Mouse (Mus musculus) left cerebral cortex, adult 2 months (tissue): ENCODE measurements at regions not wholly inside any gene's neighbourhood (a gene's known extent, or its start where the extent isn't known, plus 50 kb on each side); places are given as distances from the start of the nearest gene placed in this dataset.

ENCODE experiments used
- DNase-seq, 2 experiments: peaks; one replicate each; pipeline ENCODE4 v3.0.0; 2021 to 2022; ENCODE audit warnings: low spot score in 2 of 2, mixed read lengths in 1 of 2; ENCODE audit errors: extremely low spot score in 1 of 2
- H3K27ac ChIP-seq: fragments of 200-600 bp; 2 replicates; pipeline ENCODE4 v1.8.1; 2022
- H3K4me3 ChIP-seq: fragments of 200-600 bp; 2 replicates; pipeline ENCODE4 v1.8.1; 2022
- CTCF ChIP-seq: fragments of 200-600 bp; IDR thresholded peaks from 2 replicates; pipeline ENCODE4 v1.8.1; 2022; ENCODE audit warnings: antibody characterized with exemption, mild to moderate bottlenecking, moderate library complexity
- intact Hi-C: fragments of 180-260 bp; cut with DNase I; formaldehyde crosslinking; loops from one replicate; pipeline ENCODE4 v1.15.1; 2025

DNA sequence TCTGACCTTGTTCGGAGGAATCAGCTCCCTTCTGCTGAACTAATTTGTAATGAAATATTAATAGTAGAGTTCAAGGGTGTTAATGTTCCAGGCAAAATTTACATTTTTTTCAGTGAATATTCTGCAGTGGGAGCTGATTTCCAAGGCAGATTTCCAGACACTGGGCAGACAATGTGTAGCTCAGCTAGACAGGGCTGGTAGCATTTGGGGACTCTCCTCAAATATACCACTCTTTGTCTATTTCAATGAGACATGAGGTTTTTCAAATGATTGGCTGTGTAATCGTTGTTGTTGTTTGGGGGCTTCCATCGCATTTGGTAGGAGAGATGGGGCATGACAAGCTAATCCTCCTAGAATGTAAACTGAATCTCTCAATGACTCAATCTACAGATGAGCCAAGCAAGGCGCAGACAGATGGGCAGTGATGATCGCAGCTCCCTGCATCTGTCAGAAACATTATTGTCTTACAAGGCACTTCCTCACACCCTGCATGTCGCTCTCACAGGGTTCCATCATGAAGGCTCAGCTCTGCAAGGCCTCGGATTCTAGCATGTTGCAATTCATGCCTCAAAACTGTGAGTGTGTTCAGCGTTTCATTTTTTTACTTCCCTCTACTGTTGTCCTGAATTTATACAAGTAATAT is 241.7 kb upstream of the Akirin2 start:
- TF ChIP-seq CTCF = no peak

GRCm38 (mm10) chr4:34310061-34310642 is 240.6 kb upstream of the Akirin2 start:
- Histone ChIP-seq H3K27ac (no peak overlapping the region), H3K4me3 (no peak overlapping the region)
- no peak for DNase-seq
- no peak for TF ChIP-seq CTCF
- intact Hi-C loops = loop anchor here (10.0 kb wide), 2 partner anchors 575 to 785 kb away; no protein-coding TSS in a partner anchor

More for the DNA sequence above, 241.7 kb upstream of the Akirin2 start:
- Histone ChIP-seq H3K4me3 (no peak overlapping the region), H3K27ac (no peak overlapping the region)
- intact Hi-C loops = no loop called here
- DNase-seq = no peak

- H3K27ac ChIP-seq = peak overlapping the region; percentile 82
- TF ChIP-seq CTCF = no peak
- H3K4me3 ChIP-seq = no peak overlapping the region
- no peak for DNase-seq
- intact Hi-C loops = loop anchor here (10.0 kb wide), 2 partner anchors 581 to 791 kb away; no protein-coding TSS in a partner anchor
These were observed 234.9 kb upstream of the Akirin2 start for GRCm38 (mm10) chr4:34315848-34316247.

GRCm38 (mm10) chr4:34322841-34323240 is 227.9 kb upstream of the Akirin2 start:
- Histone ChIP-seq H3K27ac (no peak overlapping the region), H3K4me3 (no peak overlapping the region)
- DNase-seq = no peak
- TF ChIP-seq CTCF = no peak
- intact Hi-C loops = no loop called here

DNA sequence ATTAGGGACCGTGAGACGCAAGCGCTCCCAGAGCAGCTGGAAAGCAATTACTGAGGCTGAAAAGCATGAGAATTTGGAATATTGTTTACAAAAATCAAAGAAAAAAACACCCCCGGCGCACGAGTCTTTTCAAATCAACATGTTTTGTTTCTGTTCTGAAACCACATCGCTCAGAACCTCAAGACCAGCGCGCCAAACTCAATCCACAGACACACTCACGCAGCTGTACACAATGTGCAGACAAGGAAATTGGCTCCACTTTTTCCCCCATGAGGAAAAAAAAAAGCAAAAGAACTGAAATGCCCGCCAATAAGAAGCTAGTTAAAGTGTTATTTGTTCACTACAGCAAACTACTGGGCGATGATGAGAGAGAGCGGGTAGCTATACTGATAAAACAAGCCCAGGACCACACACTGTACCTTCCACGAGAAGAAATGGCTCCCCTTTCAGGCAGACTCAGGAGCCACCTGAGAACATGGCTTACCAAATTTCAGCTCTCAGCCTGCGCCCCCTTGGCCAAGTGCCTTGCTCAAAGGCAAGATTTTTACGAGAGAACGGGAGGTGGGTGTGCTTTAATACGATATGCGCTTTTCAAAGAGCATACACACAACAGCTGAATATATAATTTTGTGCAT is 222.5 kb upstream of the Akirin2 start:
- no peak overlapping the region for H3K27ac ChIP-seq
- no peak for DNase-seq
- intact Hi-C loops = no loop called here
- peak overlapping the region; percentile 13; the same call in 1 of the 2 replicates for H3K4me3 ChIP-seq
- no peak; the same call in 1 of the 2 replicates for TF ChIP-seq CTCF

GRCm38 (mm10) chr4:34336971-34337797 is 213.6 kb upstream of the Akirin2 start:
- TF ChIP-seq CTCF = no peak
- peak overlapping the region; percentile 36; the same call in 1 of the 2 replicates for H3K27ac ChIP-seq
- no peak overlapping the region for H3K4me3 ChIP-seq
- DNase-seq = peak; percentile 41 to 45
- intact Hi-C loops = no loop called here

DNA sequence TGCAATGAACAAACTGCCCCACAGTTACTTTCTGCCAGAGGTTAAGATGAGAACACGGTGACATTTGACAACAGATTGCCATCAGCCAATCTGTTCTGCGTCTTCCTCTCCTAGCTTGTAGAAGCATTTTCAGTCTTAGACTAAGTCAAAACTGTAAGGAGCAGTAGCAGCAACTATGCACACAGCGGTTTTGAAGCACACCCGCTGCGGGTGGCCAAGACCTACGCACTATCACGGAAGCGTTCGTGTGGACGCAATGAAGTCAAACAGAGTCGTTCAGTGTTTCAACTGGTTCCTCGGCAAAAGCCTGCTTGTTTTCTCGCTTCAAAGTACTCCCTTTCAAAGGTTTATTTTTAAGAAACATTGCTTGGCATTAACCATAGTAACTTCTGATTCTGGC is 212.9 kb upstream of the Akirin2 start:
- Histone ChIP-seq H3K4me3 (no peak overlapping the region), H3K27ac (no peak overlapping the region; the same call in 1 of the 2 replicates)
- intact Hi-C loops = no loop called here
- no peak for TF ChIP-seq CTCF
- DNase-seq = peak in 1 of 2 experiments; percentile 11

GRCm38 (mm10) chr4:34340057-34340456 is 210.7 kb upstream of the Akirin2 start:
- DNase-seq = no peak
- intact Hi-C loops = no loop called here
- no peak for TF ChIP-seq CTCF
- Histone ChIP-seq H3K4me3 (no peak overlapping the region), H3K27ac (no peak overlapping the region)

DNA sequence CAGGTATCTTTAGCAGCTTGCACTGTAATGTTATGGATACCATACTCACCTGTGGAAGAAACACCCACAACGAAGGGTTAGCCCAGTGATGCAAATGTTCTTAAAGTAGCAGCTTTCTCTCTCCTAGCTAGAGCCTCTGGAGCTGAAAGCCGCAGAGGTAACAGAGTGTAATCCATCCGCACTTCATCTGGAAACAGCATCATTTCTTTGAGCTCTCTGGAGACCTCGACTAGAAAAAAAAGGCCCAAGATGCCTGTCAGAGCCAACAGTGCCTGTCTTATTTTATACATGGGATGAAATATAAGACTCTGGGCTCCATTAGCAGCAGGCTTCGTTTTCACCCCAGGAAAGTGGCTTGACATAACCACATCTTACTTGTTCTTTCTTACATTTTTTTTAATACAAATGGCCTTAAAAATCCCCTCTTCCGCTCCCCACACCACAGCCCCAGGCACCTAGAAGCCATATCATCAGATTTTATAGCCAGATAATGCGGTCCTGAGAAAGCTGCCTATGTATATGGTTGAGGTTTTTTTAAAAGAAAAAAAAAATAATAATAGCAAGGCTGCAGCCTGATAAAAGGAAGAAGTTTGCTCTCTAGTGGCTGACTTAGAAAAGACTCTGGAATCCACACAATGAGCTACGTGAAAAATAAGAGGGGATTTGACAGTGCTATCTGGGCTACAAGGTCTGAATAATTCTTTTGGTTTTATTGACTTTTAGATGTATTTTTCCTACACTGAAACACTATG is 179.3 kb upstream of the Akirin2 start:
- peak; percentile 65 for TF ChIP-seq CTCF
- Histone ChIP-seq H3K4me3 (no peak overlapping the region), H3K27ac (no peak overlapping the region)
- no peak for DNase-seq
- intact Hi-C loops = loop anchor here (2.0 to 10.0 kb wide), 3 partner anchors 447 to 975 kb away; partner anchors contain the start of gene Cnr1

DNA sequence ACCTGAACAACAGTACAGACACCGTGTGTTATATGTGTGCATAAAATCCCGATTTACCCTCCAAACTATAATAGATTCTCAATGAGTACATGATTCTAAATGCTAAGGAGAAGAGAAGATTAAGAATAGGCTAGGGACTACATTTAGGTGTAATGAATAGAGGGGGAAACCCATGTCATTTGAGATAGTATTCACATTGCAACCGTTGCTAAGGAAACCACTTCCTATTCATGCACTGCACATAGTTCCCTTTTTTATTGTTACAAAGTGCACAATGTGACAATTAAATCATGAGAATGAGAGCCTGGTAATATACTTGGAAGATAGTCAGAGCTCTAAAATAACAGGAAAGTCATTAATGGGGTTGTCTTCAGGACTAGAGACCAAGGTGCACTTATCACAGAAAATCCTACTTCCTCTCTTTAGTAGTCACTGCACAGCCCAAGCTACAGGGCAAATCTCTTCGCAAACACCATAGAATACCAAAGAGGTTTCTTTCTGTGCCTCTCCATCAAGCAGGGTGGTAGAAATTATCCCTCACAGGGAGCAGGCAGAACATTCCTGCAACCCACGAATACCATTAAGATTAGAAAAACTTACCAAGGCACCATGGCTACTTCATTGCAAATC is 164.3 kb upstream of the Akirin2 start:
- no peak for TF ChIP-seq CTCF
- Histone ChIP-seq H3K4me3 (no peak overlapping the region), H3K27ac (no peak overlapping the region)
- intact Hi-C loops = no loop called here
- no peak for DNase-seq

DNA sequence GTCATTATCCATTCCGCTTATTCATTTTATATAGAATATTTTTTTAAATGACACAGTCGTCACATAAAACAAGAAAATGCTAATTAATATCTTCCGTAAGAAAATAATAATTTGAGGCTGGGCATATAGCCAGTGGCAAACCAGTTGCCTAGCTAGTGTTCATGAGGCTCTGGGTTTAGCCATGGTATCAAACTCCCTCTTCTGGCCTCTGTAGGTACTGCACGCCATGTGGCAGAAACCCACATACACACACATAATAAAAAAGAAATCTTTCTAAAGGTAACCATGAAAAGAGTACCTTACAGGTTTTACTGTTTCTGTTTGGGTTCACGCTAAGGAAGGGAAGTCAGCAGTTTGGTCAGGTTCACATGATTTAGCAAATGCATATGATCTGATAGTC is 159.2 kb upstream of the Akirin2 start:
- H3K27ac ChIP-seq = no peak overlapping the region
- intact Hi-C loops = no loop called here
- no peak for DNase-seq
- H3K4me3 ChIP-seq = no peak overlapping the region
- TF ChIP-seq CTCF = peak; percentile 17
